Mouse (Mus musculus): ENCODE data around the gene Hnrnpf. TPM values are rescaled to one million over a fixed set of nuclear protein-coding genes. Genes with fewer than 3 reads are reported as not detected.

Gene Hnrnpf
- polyA plus RNA-seq, 1 experiment = 126 TPM

- no peak for DNase-seq (ENCODE audit: extremely low spot score in 1 of 2, low spot score in 1 of 2)
Measured at GRCm38 (mm10) chr6:117963201-117963600, 63.1 kb downstream of the Hnrnpf start.

DNA sequence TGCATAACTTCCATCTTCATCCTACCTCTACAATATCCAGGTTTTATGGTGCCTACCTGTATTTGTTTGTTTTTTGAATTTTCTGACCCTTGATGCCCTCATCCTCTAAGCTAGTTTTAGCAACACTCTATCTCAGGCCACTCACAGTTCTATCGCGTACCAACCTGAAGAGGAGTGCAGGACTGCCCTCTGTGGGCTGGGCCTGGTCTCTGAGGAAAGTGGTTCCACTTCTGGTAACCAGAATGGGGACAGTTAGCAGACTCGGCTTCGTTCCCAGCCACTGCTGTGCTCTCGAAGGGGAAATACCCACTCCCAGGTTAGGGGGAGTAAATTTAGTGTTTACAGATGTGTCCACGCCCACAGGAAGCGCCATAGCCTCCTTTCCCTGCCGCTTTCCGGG, 66.6 kb downstream of the Hnrnpf start:
- DNase-seq (ENCODE audit: extremely low spot score in 1 of 2, low spot score in 1 of 2) = no peak

Other genes starting within 250 kb of the Hnrnpf start
- gene Zfp637, start 59.1 kb upstream of the Hnrnpf start, polyA plus RNA-seq (2012; rRNA removed) = 62.5 and 63.4 TPM in 2 replicates
- 24.3 and 26.8 TPM in 2 replicates for gene Zfp239, start 38.2 kb upstream of the Hnrnpf start, polyA plus RNA-seq (2012; rRNA removed)
- gene Fxyd4, start 37.4 kb downstream of the Hnrnpf start, polyA plus RNA-seq (2012; rRNA removed) = 0.08 TPM in 1 of 2 replicates, not detected in the other
- 154 and 164 TPM in 2 replicates for gene Rasgef1a, start 111.1 kb downstream of the Hnrnpf start, polyA plus RNA-seq (2012; rRNA removed)
- 8.9 and 9.9 TPM in 2 replicates for gene Csgalnact2, start 238.8 kb downstream of the Hnrnpf start, polyA plus RNA-seq (2012; rRNA removed)

Data from frontal cortex, adult 2 months (tissue).